8 mouse cellular contexts compared by ENCODE assay signal in genomic region chr1:40325711-40326327, GRCm38 (mm10). TPM values are rescaled to one million over a fixed set of nuclear protein-coding genes. Genes with fewer than 3 reads are reported as not detected.
DNase-seq lines count a peak whose midpoint lies in the region; ATAC-seq and TF ChIP-seq lines count a peak whose summit lies in the region.

No protein-coding gene starts in this region.

- H3K9ac ChIP-seq in embryonic facial prominence, embryonic 11.5 days (replicated peaks; ENCODE audit: low read length): peak overlapping the region; percentile 43
- peak overlapping the region; percentile 39 for H3K9ac ChIP-seq in intestine, embryonic 14.5 days (ENCODE audit: low read length)
- H3K9ac ChIP-seq in neural tube, embryonic 12.5 days: no peak overlapping the region

- H3K4me3 ChIP-seq in layer of hippocampus, adult 2 months: peak overlapping the region; percentile 32
- H3K4me3 ChIP-seq in embryonic facial prominence, embryonic 11.5 days (ENCODE audit: low read depth, low read length): peak overlapping the region; percentile 39
- H3K4me3 ChIP-seq in intestine, embryonic 14.5 days (ENCODE audit: low read depth, low read length): peak overlapping the region; percentile 43
- H3K4me3 ChIP-seq in neural tube, embryonic 12.5 days: peak overlapping the region; percentile 25

- peak; percentile 52; the same call in 1 of the 2 replicates for ATAC-seq in embryonic facial prominence, embryonic 11.5 days (replicated peaks; ENCODE audit: insufficient number of reproducible peaks, low FRiP score, low TSS enrichment, low read depth)
- 0 out of 2 replicates have a peak, but pooled peaks have one; percentile 50 for ATAC-seq in intestine, embryonic 14.5 days (replicated peaks; ENCODE audit: low FRiP score, low TSS enrichment, low read depth)
- ATAC-seq in neural tube, embryonic 12.5 days (ENCODE audit: low FRiP score, low read depth): no peak

- no peak overlapping the region for H3K27ac ChIP-seq in layer of hippocampus, adult 2 months
- no peak overlapping the region for H3K27ac ChIP-seq in embryonic facial prominence, embryonic 11.5 days (replicated peaks; ENCODE audit: low read depth, low read length)
- H3K27ac ChIP-seq in intestine, embryonic 14.5 days (ENCODE audit: low read depth): no peak overlapping the region
- H3K27ac ChIP-seq in neural tube, embryonic 12.5 days: no peak overlapping the region

- TF ChIP-seq CTCF in layer of hippocampus, adult 2 months (conservative IDR thresholded peaks at IDR 0.05): no peak

- H3K27me3 ChIP-seq in embryonic facial prominence, embryonic 11.5 days (ENCODE audit: control insufficient read depth, insufficient read depth, low read length): peaks cover 9% of the 10 kb centered on the region
- H3K27me3 ChIP-seq in intestine, embryonic 14.5 days (replicated peaks; ENCODE audit: control insufficient read depth, insufficient read depth, low read length): peaks cover 16% of the 10 kb centered on the region
- H3K27me3 ChIP-seq in neural tube, embryonic 12.5 days (replicated peaks): peaks cover 34% of the 10 kb centered on the region

- no peak for DNase-seq in layer of hippocampus, adult 2 months (ENCODE audit: low spot score in 2 of 2)
- no peak for DNase-seq in layer of hippocampus, postnatal 25 days (ENCODE audit: extremely low spot score in 1 of 2, low spot score in 1 of 2)
- peak; percentile 30 for DNase-seq in embryonic facial prominence, embryonic 11.5 days (ENCODE audit: low spot score)
- peak; percentile 64 for DNase-seq in intestine, embryonic 14.5 days (ENCODE audit: low spot score)
- no peak for DNase-seq in left cerebral cortex, adult 11 months (ENCODE audit: low spot score)
- DNase-seq in spleen, adult 18-20 months: no peak
- no peak for DNase-seq in layer of hippocampus, postnatal 36 days

- H3K4me2 ChIP-seq in embryonic facial prominence, embryonic 11.5 days (ENCODE audit: low read depth, low read length): peak overlapping the region; percentile 75
- peak overlapping the region; percentile 77 for H3K4me2 ChIP-seq in intestine, embryonic 14.5 days (ENCODE audit: low read length)
- peak overlapping the region; percentile 60 for H3K4me2 ChIP-seq in neural tube, embryonic 12.5 days (replicated peaks)

- H3K9me3 ChIP-seq in embryonic facial prominence, embryonic 11.5 days (replicated peaks; ENCODE audit: control insufficient read depth, low read length): no peaks in the 10 kb centered on the region
- H3K9me3 ChIP-seq in intestine, embryonic 14.5 days (ENCODE audit: control insufficient read depth, low read length): no peaks in the 10 kb centered on the region
- H3K9me3 ChIP-seq in neural tube, embryonic 12.5 days: no peaks in the 10 kb centered on the region

- no peaks in the 10 kb centered on the region for H3K36me3 ChIP-seq in embryonic facial prominence, embryonic 11.5 days (replicated peaks; ENCODE audit: control insufficient read depth, insufficient read depth, low read depth, low read length)
- no peaks in the 10 kb centered on the region for H3K36me3 ChIP-seq in intestine, embryonic 14.5 days (ENCODE audit: control insufficient read depth, insufficient read depth, low read length)
- no peaks in the 10 kb centered on the region for H3K36me3 ChIP-seq in neural tube, embryonic 12.5 days

- H3K4me1 ChIP-seq in embryonic facial prominence, embryonic 11.5 days (ENCODE audit: control insufficient read depth, insufficient read depth, low read length): no peaks in the 10 kb centered on the region
- peaks cover 7% of the 10 kb centered on the region; the same call in 1 of the 2 replicates for H3K4me1 ChIP-seq in intestine, embryonic 14.5 days (replicated peaks; ENCODE audit: control insufficient read depth, insufficient read depth, low read length)
- H3K4me1 ChIP-seq in neural tube, embryonic 12.5 days: peaks cover 12% of the 10 kb centered on the region

- WGBS in embryonic facial prominence, embryonic 11.5 days: 2% methylated on average over 29 of the region's 29 CpGs
- WGBS in intestine, embryonic 14.5 days: 6% methylated on average over 28 of the region's 29 CpGs
- 3% methylated on average over 29 of the region's 29 CpGs for WGBS in neural tube, embryonic 12.5 days

RNA-seq across cellular contexts. Expression of gene Il1rl2, which starts 1.4 kb away (rescaled TPM):
- under 1 TPM; 0.27 to 0.28 TPM for total RNA-seq in layer of hippocampus, adult 2 months (2021)
- under 1 TPM; 0.28 to 0.42 TPM for total RNA-seq in layer of hippocampus, postnatal 25 days (2021)
- polyA plus RNA-seq in embryonic facial prominence, embryonic 11.5 days (2014; fragmentation: Nextera tagmentation; extraction: Ambion mirVana): 3.2 TPM in 2 replicates
- polyA plus RNA-seq in intestine, embryonic 14.5 days (2014; fragmentation: Nextera tagmentation; extraction: Ambion mirVana): 3.4 and 4.3 TPM in 2 replicates
- 1.4 and 2.0 TPM in 2 replicates for polyA plus RNA-seq in neural tube, embryonic 12.5 days (2016; fragmentation: Nextera tagmentation; extraction: Ambion mirVana)
- under 1 TPM; 0.42 to 0.61 TPM for total RNA-seq in layer of hippocampus, postnatal 36 days (2021)

Comparison
In these comparisons a context has a peak if more than half of its experiments do, and no peak if none do; other contexts are left out.
1. DNase-seq: peak in embryonic facial prominence, embryonic 11.5 days (single experiment) and intestine, embryonic 14.5 days (single experiment); none in layer of hippocampus, adult 2 months (0 of 2), layer of hippocampus, postnatal 25 days (0 of 2), left cerebral cortex, adult 11 months (single experiment), spleen, adult 18-20 months (0 of 2) and layer of hippocampus, postnatal 36 days (0 of 2).
2. Peak in every context shown above with its lines, with median percentiles within 50 percentile points of each other: H3K4me3 ChIP-seq and H3K4me2 ChIP-seq.